Mouse (Mus musculus) brain, adult 2 months (tissue): Measurements from ENCODE around the gene Gm36028.

Experiments
- DNase-seq: peaks from one replicate; pipeline ENCODE4 v3.0.0; 2011; ENCODE audit warnings: low read depth, low spot score

Gene Gm36028

DNA sequence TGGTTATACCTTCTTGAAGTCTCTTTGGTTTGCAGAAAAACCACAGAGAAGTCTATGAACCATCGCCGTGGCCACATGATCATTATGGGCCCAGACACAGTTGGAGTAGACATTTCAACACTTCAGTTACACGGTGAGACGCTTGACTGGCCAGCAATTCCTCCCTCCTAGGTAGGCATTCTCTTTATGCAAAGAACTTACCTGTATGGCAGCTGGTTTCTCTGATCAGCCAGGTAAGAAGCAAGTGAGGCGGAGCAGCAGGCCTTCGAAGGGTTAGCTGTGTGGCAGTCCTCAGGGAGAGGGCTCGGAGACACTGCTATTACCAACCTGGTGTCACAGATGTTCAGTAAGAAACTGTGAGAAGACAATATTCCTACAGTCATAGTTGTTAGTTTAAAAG lies 733 bp downstream of the Gm36028 start:
- no peak for DNase-seq

DNA sequence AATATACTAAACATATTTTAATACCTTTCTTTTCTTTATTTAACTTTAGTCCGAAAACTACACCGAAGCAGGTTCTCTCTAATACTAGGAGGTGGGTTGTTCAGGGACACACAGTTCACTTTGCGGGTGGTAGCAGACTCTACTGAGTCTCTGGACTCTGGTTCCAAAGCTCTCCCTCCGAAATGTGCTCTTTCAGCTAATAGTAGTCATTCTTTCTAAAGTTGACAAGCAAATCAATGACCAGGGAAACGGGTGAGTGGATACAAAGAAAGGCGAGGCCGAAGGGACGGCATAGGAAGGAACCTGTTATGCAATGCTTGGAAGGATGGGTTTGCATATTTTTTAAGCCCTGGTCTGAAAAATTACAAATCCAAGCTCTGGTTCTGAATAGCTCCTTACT lies 3.5 kb downstream of the Gm36028 start:
- DNase-seq: no peak

DNA sequence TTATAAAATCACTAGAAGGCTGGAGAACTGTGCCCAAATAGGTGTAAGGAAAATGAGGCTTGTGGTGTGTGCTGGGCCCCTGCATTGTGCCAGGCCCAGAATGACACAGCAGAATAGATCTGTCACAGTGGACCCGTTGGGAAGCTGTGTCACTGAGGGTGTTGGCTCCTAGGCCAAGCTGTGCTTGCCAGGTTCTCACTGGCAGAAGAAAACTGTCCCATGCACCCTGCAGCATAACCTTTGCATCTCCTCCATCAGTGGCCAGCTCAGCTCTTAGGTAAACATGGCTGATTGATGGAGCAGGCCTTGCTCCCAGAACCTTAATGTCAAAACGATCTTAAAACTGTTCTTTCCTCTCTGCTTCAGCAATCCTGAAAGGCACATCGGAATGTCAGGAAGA lies 4.6 kb downstream of the Gm36028 start:
- DNase-seq: no peak

DNA sequence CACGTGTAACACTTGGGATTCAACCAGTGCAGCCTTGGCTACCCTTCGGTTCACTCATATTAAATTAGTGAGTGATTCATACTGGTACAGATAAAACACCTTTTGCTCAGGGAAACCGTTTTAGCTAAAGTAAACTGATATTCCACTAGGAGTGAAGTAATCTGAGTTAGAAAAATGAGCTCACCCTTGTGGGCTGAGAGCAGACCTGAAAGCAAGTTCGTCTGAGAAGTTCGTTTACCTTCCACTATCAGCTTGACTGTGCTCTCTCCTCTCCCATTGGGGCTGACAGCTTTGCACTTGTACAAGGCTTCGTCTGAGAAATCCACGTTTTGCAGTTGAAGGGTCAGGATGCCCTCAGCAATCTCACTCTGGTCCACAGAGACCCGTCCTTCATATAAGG lies 5.4 kb downstream of the Gm36028 start:
- DNase-seq: no peak

DNA sequence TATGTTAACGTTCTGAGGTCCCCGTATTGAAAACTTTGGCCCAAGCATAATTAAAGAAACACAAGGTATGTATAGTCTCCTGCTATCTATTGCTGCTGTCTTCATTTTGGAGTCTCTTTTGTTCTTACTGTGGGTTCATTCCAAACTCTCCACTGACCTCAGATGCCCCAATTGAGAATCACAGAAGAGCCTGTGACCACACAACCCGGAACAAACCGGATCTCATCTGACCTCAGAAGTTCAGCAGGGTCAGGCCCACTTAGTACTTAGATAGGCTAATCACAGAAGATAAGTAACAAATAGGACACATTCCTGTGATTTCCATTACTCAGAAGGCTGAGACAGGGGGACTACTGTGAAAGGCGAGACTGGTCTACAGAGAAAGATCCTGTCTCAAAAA lies 6.4 kb downstream of the Gm36028 start:
- DNase-seq: no peak

DNA sequence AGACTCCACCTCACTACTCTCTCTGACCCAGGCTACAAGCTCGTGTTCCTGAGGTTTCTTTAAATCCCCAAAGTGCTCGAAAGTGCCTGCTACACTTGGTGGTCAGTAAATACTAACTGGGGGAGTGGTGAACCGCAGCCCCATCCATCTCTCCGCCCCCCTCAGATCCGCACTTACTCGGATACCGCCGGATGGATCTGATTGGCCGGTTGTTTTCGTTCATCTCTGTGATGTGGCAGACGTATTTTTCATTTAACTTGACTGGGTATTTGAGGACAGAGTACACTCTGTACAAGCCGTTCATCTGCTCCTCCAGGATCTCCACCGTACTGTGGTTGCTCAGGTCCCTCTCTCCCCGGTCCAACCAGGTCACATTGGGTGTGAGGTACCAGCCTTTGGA lies 6.9 kb downstream of the Gm36028 start:
- no peak for DNase-seq

DNA sequence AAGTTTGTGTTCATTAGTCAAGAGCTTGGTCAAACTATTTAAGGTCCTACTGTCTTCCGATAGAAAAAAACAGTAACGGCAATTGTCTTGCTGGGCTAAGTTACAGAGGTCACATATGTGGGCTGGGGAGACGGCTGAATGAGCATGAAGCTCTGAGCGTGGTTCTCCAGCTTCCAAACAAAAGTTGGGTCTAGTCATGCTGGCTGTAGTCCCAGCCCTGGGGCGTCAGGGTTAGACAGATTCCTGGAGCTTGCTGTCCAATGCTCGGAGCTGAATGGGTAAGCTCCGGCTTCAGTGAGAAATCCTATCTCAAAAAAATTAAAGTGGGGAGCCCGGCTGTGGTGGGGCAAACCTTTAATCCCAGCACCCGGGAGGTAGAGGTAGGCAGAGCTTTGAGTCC lies 7.7 kb downstream of the Gm36028 start:
- DNase-seq: no peak

DNA sequence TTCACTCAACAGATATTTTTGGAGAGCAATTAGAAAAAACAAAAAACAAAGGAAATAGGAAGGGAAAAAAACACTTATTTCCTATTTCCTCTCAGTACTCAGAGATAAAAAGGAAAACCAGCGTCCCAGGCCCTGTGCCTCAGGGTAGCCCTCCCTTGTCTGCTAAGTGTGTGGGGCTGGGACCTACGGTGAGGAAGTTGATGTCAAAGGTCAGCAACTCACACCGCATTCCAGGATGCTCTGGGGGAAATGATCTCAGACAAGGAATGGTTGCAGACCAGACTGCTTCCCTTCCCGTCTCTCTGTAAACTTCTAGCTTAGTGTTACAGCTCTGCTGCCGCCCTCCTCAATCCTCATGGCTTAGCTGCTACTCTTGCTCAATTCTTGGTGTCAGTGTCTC lies 9.6 kb downstream of the Gm36028 start:
- no peak for DNase-seq

DNA sequence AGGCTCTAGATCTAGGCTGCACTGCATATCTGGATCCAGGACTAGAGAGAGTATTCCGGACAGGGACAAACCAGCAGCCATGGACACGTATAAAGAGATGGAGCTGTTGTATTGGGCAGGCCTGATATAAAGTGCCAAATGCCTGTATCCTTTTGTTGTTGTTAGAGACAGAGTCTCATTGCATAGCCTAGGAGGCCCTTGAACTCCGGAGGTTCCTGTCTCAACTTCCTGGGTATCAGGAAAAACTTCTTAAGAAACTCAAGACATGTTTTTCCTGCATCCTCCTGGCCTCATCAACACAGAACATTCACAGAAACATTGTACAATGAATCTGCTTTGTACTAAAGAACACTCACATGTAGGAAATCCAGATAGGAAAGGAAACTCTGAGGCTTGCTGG lies 13.9 kb downstream of the Gm36028 start:
- DNase-seq: no peak

DNA sequence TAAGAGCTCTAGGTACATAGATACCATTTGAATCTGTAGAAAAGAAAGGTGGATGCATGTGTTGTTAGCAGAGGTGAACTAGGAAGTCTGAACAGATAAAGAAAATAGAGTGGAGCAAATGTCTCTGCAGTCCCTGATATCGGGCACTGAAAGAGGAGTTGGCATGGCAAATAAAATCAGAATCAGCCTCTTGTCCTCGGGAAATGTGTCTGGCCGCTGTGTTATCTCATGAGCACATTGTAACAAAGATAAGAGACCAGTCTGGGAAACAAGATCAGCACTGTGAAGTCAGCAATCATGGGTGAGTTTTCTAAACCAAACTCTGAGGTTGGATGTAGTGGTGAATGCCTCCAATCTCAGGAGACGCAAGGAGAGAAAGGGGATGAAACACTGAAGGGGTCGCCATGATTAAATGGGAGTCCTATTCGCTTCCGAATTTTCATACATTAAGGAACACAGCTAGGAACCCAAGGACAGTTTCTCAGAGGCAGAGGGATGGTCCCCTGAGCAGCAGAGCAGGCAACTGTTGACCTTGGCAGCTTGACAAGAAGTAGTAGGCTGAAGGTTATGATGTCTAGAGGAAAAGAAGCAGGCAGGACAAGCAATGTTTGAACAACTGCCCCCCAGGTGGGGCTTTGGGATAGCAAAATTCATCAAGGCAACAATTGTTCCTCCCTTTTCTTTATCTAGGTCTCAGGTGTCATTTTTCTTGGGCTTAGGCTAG lies 15.6 kb downstream of the Gm36028 start:
- DNase-seq: no peak

DNA sequence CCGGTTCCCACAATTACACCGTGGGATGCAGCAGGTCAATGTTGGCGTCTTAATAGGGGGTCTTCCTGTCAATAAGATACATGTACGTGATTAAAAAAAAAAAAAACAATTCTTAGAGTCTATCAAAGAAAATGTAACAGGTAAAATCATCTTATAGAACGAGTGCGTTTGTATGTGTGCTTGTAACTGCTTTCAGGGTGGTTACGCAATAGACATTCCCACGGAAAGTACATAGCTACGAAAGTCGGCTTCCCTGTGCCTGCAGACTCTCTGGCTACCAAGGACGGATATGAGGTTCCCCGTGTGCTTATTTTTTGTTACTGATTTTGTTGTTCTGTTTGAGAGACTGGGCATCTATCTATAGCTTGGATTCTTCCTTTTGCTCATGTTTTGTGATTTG lies 17.2 kb downstream of the Gm36028 start:
- DNase-seq: no peak

DNA sequence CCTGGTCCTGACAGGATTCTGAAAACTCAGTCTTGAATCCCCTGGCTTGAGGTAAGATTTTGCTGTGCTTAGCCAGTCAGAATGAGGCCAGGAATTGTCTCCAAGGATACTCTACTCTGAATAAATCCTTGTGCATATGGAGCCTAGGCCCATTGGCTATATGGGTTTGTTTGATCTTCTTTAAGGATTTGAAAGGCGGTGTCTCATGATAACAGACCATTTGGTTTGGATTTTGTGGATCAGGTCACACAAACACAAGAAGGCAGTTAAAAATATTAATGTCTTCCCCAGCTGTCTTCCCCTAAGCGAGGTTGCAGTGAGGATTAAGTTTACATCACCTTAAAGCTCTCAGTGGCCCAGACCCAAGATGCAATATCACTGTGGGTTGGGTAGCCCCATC lies 18.5 kb downstream of the Gm36028 start:
- DNase-seq: no peak

DNA sequence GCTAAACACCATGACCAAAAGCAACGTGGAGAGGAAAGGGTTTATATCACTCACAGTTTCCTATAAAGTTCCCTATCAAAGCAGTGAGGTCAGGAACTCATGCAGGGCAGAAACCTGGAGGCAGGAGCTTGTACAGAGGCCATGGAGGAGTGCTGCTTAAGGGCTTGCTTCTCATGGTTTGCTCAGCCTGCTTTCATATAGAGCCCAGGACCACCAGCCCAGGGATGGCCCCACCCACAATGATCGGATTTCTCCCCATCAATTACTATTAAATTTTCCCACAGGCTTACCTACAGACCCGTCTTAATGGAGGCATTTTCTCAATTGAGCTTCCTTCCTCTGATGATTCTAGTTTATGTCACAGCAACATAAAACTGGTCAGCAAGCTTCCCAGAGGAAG lies 23.4 kb downstream of the Gm36028 start:
- DNase-seq: no peak

DNA sequence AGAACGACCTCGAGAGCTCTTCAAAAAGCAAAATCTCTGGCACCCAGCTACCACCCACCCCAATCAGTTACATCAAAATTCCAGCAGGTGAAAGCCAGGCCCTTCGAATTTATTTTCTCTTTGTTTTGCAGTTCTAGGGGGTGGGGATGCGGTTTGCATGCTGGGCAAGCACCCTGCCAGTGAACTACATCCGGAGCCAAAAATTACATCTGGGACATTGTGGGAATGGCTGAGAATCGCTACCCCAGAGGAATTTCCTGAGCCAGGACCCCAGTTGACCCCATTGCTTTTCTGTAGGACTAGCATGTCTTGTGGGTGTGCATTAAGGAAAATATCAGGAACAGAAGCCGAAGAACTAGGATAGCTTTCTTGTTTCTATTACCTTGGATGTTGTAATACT lies 29.9 kb downstream of the Gm36028 start:
- no peak for DNase-seq

DNA sequence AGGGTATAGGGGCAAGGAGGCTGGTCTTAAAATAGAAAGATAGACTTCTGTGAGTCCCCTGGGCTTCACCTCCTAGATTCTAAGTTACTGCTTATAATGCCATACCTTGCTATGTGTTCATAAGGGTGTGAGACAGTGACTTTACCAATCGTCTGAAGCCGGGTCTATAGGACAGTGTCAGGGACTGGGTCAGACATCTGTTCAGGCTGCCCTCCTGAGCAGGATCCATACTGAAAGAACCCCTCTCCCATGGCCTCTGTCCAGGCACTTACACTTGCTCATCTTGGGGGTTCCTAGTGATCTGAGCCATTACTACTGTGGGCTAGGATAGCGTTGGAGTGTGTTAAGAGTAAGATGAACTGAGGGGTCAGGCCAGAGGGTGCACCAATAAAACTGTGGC lies 34.7 kb downstream of the Gm36028 start:
- no peak for DNase-seq

DNA sequence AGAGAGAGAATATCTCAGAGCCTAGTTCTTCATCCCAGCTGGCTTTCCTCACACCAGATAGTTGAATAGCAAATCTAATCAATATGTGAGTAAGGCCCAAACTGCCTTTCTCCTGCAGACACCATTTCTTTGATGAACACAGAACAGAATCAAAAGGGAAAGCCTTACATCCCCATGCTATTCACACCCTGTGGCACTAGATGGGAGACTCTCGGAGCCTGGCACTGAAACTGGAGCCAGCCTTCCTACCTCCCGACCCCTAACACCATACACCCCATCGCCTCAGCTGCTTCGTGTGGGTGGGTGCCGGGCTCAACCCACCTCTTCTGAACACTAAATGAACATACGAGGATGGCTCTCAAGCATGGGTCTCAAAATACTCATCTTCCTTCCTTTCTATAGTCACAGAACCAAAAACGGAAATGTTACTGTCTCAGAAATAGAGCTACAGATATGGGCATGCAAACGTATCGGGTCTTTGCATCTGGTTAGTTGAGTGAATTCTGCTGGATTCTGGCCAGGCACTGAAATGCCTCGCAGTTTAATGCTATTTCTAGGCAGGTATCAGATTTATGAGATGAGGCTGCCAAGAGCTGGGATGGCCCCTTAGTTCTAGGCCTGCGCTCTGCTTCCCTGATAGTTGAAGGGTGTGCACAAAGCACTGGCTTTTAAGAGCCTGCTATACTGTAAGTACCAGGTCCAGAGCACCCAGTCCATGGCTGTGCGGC lies 36.0 kb downstream of the Gm36028 start:
- peak; percentile 64 for DNase-seq

DNA sequence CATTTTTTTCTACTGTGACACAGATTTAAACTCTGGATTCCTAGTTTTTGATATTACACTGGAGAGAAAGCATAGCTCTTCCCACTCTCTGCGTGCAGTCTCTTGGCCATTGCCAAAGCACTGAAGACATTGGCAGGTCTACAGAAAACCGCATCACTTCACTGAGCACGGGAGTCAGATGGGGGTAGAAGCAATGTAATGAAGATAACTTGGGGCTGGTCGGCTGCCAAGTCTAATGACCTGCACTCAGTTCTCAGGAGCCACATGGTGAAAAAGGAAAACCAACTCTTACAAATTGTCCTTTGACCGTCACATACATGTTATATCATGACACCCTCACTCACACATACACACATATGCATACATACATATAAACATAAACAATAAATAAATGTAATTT lies 37.0 kb downstream of the Gm36028 start:
- peak; percentile 82 for DNase-seq

DNA sequence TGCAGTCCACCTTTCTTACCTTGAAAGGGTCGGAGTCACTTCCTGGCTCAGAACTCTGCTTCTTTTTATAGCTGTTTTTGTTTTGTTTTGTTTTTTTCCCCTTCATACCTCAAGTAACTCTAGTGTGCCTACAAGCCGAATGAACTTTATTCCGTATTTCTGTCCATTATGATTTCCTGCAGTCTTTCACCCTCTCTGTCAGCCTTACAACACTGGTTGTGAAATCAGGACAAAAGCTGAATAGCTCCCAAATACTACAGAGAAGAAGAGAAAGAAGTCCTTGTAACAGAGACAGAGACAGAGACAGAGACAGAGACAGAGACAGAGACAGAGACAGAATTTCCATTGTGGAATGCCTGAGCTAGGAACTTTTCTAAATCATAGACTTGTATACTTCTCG lies 43.0 kb downstream of the Gm36028 start:
- no peak for DNase-seq

DNA sequence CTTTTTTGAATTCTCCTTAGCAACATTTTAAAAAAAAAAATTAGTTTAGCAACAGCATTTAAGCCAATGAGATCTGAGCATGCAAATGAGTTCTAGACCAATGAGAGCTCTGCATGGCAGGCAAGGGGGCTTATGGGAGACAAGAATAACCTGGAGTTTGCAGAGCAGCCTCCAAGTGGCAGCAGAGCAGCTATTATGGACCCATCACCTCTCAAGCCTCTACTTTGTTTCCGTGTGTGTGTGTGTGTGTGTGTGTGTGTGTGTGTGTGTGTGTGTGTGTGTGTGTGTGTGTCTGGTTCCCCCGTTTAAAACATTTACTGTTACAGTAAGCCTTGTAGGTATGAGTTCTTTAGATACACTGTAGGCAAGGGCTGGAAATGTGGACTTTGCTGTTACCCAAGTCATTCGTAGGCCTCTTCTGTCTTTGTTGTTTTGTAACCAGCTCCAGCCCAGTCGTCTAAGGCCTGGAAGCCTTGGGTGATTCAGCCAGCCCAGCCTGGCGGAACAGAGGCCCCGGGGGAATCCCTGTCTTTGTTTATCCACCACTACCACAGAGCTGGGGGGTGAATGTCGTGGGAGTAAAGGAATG lies 46.5 kb downstream of the Gm36028 start:
- peak; percentile 95 for DNase-seq

DNA sequence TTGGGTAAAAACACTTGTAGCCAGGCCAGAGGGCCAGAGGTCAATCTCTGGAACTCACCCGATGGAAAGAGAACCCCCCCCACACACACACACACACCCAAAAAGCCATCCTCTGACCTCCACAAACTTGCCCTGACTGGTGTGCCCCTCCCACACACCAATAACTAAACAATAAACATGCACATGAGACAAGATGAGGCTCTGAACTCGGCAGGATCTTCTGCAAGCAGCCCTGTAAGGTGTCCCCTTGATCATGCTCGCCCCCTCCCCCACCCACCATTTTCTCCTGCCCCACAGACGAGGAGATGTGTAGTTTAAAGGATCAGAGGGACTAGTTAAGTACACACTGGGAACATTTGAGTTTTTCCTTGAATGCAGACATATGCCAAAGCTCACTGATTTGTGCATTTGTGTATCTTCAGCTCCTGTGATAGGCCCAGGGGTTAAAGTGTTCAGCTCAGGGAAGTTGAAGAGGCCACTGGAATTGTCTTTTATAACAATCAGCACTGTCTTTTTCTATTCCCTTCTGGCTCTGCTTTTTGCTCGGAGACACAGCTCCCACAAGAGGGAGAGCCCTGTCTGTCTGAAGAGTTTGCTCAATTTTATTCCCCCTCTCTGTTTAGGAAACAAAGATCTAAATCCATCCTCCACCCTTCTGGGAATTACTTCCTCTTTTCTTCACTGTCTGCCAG lies 47.1 kb downstream of the Gm36028 start:
- no peak for DNase-seq

DNA sequence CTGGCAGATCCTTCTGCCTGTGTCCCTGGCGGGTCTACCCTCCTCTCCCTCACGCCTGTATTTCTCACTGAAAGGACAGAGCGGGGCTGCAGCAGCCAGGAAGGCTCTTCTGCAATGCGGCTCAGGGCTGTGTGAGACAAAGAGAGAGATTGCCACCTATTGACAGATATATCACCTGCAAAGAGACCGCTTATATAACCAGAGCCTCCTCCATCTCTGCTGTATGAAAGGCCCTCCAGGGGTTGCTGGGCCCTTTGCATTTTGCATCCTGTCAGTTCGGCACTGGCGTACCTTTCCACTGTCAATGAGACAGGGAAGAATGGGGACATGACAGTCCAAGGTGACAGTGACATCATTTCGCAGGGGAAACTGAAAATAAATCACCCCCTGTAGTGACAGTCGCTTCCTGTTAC lies 48.5 kb downstream of the Gm36028 start:
- peak; percentile 96 for DNase-seq

DNA sequence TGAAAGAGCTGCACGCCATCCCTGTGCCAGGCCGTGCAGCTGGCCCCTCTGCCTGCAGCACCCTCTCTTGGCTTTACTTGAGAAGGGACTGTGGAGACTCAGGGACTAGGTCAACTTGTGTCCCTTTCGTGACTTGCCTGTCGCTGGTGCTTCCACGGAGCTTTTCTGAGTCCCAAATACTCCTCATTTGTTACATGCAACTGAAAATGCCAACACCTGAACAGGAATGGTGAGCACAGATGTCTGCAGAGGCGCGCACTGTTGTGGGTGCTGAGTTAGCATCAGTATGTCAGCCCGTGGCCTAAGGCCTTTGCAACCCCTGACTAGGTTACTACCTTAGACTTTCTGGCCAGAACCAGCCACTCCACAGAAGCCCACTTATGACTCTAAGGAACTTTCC lies 49.1 kb downstream of the Gm36028 start:
- DNase-seq: no peak

DNA sequence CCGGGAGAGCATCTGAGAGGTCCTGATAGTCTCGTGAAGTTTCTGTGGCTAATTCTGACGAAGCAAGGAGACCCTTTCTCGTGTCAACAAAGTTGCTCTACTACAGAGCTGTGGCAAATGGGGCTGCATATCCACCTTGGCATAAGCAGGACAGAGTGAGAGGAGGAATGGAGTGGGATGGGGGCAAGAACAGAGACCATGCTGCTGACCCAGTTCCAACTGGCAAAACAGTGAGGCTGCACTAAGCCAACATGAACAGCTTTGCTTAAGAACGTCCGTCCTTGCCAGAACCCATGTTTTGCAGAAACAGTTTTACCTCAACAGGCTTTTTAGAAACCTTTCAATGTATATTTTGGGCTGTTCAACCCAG lies 51.3 kb downstream of the Gm36028 start:
- no peak for DNase-seq
